Mouse (Mus musculus): ENCODE results near the gene Ercc6l.
"Not testable (repeated sequence)": the region's sequence is repeated elsewhere in the genome, so short reads cannot be mapped to it uniquely, and the experiment has no call there.

The Ercc6l gene

GRCm38 (mm10) chrX:102156618-102157422, at the start of gene Ercc6l:
Gene Ercc6l (minus strand): TSS chrX:102157091.
- DNase-seq: peak; percentile 95

- no peak for DNase-seq
These were observed 33.9 kb upstream of the Ercc6l start for GRCm38 (mm10) chrX:102190840-102191239.

- no peak for DNase-seq
These were observed 32.7 kb upstream of the Ercc6l start for GRCm38 (mm10) chrX:102189581-102189980.

- DNase-seq: peak; percentile 88
These were observed 32.0 kb upstream of the Ercc6l start, which contains the start of gene Rps4x for GRCm38 (mm10) chrX:102188712-102189497. Gene Rps4x (minus strand): TSS chrX:102189394.

- DNase-seq: no peak
These were observed 30.3 kb upstream of the Ercc6l start for GRCm38 (mm10) chrX:102187023-102187699.

- DNase-seq: no peak
These were observed 25.7 kb upstream of the Ercc6l start for GRCm38 (mm10) chrX:102182575-102182974.

GRCm38 (mm10) chrX:102175538-102176287, 18.8 kb upstream of the Ercc6l start:
- peak; percentile 37 for DNase-seq

GRCm38 (mm10) chrX:102170900-102171299, 14.0 kb upstream of the Ercc6l start:
- DNase-seq: no peak

- no peak for DNase-seq
These were observed 13.2 kb upstream of the Ercc6l start for GRCm38 (mm10) chrX:102170135-102170534.

GRCm38 (mm10) chrX:102169724-102170123, 12.8 kb upstream of the Ercc6l start:
- no peak for DNase-seq

GRCm38 (mm10) chrX:102166986-102167385, 10.1 kb upstream of the Ercc6l start:
- peak; percentile 15 for DNase-seq

- DNase-seq: no peak
These were observed 9.6 kb upstream of the Ercc6l start for GRCm38 (mm10) chrX:102166521-102166920.

GRCm38 (mm10) chrX:102163529-102163928, 6.6 kb upstream of the Ercc6l start:
- DNase-seq: peak; percentile 26

- DNase-seq: peak; percentile 6
These were observed 6.2 kb upstream of the Ercc6l start for GRCm38 (mm10) chrX:102163096-102163495.

GRCm38 (mm10) chrX:102160528-102160927, 3.6 kb upstream of the Ercc6l start:
- no peak for DNase-seq

- peak; percentile 26 for DNase-seq
These were observed 2.9 kb upstream of the Ercc6l start for GRCm38 (mm10) chrX:102159778-102160177.

- no peak for DNase-seq
These were observed 516 bp upstream of the Ercc6l start for GRCm38 (mm10) chrX:102157423-102157791.

GRCm38 (mm10) chrX:102141157-102141556, 15.7 kb downstream of the Ercc6l start:
- no peak for DNase-seq

GRCm38 (mm10) chrX:102121321-102121720, 35.6 kb downstream of the Ercc6l start:
- no peak for DNase-seq

GRCm38 (mm10) chrX:102119042-102119864, 37.6 kb downstream of the Ercc6l start, which contains the start of gene Pin4:
Gene Pin4 (plus strand): TSS chrX:102119447.
- peak; percentile 96 for DNase-seq

- DNase-seq: no peak
These were observed 41.2 kb downstream of the Ercc6l start for GRCm38 (mm10) chrX:102115676-102116075.

- DNase-seq: not testable (repeated sequence)
These were observed 47.5 kb downstream of the Ercc6l start for GRCm38 (mm10) chrX:102109349-102109748.
